Mouse (Mus musculus) right cerebral cortex, postnatal 36 days (tissue): ENCODE data around the gene Gm45062.
"Not testable (repeated sequence)": the region's sequence is repeated elsewhere in the genome, so short reads cannot be mapped to it uniquely, and the experiment has no call there.

Experiments used
- DNase-seq, 2 experiments: peaks; one replicate each; pipeline ENCODE4 v3.0.0; 2022; ENCODE audit warnings: low spot score in 2 of 2, mixed read lengths in 1 of 2

Gm45062 gene

DNA sequence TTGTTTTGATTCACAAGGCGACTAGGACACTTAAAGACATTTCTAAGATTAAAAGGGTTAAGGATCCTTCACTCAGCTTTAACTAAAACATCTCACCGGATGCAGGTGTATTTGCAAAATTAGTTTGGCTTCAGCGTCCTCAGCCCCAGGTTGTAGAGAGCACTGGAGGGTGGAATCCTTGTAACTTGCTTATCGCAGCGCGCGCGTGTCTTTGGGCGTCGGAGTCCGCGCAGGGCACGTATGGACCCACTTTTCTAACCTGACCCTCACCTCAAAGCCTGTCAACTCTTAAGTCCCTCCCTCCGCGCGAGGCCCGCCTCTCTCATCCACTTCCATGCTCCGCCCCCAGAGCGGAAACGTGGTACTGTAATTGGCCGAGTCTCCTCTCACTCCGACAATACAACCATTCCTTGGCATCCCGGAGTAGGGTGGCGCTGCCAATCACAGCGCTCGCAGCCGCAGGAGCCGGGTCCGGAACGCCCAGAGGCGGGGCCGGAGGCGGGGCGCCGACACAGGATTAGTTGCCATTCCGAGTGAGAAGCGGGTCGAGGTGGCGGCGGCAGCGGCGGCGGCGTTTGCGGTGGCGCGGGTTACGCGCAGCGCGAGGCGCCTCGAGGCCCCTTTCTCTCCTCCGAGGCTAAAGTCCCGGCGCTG lies 249.8 kb downstream of the Gm45062 start:
- peak; percentile 99 for DNase-seq

DNA sequence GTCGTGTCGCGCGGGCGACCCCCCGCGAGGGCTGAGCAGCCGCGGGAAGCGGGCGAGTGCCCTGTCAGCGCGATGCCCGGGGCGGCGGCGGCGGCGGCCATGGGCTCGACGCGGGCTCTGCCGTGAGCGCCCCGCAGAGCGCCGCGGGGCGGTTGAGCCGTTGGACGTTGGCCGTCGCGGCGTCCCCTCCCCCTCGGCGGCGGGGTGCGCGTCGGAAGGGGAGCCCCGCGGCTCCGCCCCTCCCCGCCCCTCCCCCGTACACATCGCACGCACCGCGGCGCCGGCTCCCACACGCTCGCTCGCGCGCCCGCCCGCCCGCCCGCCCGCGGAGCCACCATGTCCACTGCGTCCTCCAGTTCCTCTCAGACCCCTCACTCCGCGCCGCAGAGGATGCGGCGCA lies 250.3 kb downstream of the Gm45062 start, which contains the start of gene Glcci1:
Gene Glcci1 (plus strand): TSS at position 50 of the 400 bp plus-strand sequence.
- peak in 1 of 2 experiments; percentile 51 for DNase-seq

DNA sequence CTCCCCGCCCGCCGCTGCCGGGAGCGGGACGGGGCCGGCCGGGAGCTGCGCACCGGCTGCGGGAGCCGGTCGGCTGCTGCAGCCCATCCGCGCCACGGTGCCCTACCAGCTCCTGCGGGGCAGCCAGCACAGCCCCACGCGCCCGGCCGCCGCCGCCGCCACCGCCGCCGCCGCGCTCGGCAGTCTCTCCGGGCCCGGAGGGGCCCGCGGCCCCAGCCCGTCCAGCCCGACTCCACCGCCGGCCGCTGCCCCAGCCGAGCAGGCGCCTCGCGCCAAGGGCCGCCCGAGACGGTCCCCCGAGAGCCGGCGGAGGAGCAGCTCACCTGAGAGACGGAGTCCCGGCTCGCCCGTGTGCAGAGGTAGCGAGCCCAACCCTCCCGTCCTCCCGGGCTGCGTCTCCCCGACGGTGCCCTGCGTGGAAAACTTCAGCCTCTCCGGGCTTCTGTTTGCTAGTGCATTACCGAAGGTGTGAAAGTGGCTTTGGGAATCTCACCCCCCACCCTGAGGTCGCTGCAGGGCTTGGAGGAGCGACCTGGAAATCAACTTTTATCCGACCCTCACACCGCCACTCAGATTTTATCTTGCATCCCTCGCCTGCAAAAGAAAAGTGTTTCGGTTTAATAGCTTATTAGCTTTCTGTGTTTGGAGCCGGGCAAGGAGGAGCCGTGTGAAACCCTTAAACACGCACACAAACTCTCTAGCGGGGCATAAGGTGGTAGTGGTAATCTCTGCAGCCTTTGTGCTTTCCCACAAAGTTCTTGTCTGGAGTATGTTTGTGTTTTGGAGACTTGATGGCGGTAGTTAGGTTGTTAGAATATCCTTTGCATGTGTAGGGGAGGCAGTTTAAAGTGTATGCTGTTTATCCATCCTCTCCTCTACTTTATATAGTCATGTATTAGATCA lies 251.0 kb downstream of the Gm45062 start:
- no peak for DNase-seq

DNA sequence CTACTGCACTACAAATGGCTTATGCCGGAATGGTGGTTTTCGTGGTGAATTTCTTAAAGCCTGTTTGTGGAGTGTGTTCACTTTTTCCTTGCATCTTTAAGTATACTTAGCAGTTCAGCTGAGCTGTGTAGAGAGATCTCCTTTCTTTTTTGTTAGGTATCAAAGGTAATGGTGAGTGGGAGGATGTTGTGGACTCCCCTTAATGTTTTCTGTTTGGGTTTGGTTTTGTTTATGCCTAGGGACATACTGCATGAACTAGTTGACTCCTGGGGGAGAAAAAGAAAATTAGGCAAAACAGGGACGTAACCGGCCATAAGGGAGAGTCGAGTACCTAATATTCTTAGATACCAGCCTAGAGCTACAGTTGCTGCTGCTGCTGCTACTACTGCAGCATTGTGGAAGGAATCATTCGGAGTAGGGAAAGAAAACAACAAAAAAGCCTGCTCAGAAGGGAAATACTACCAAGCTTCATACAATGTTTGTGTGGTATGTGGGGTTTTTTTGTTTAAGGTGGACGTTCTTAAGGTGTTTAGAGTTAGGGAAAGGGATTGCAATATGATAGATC lies 251.7 kb downstream of the Gm45062 start:
- DNase-seq: no peak

DNA sequence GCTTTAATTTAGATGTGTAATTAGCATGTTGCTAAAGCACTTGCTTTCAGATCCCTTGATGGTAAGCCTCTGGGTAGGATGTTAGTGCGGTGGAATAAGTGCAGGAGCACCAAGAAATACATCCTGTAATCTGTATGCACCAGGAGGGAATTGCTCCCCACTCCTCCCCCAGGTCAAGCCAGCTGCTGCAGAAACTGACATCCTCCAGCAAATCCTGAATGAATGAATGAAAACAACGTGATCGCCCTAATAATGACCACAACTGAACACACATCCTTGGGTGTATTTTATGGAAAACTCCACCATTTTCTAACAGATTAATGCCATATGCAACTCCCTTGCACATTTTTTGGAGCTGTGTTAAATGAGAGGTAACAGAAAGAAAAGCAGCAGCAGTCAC lies 252.2 kb downstream of the Gm45062 start:
- no peak for DNase-seq

DNA sequence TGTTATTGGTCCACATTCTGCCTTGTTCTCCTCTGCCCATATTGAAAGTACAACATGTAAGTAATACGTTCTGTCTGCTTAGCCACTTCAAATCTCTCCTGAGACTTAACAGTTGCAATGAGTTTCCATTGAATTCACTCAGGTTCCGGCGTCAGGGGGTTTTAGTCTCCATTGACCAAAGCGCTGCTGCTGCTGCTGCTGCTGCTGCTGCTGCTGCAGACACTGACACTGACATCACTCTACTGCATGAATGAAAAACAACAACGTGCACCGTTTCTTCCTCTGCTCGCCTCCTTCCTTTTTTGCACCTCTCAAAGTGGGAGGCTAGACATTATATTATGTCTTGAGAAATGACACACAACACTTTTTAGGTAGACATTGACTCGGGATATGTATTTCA lies 253.2 kb downstream of the Gm45062 start:
- no peak for DNase-seq

DNA sequence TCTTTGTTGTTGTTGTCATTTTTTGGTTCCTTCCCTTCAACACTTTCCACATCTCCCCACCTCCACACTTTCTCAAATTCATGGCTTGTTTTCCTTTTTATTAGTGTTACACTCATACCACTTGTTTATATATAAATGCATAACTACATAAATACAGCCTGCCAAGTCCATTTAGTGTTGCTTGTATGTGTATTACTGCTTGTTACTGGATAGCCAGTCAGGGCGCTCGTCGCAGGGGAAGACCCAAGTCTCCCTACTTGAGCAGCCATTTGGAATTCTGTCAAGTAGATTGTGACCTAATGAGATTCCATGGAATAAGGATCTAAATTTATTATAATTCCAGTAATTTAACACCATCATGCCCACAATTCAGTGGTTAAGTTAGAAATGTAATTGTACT lies 260.4 kb downstream of the Gm45062 start:
- no peak for DNase-seq

DNA sequence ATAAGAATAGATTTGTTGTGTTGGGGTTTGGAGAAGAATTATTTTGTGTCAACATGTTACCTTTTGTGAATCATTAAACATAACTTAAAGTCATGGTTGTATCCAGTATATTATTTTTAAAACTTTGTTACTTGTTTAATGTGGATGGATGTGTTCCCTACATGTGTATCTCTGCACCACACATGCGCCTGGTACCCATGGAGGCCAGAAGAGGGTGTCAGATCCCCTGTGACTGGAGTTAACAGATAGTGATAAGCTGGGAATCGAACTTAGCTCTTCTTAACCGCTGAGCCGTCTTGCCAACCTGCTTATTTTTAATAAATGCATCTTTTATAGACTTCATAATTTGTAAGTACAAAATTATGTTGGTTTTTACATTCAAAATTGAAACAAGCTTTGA lies 262.0 kb downstream of the Gm45062 start:
- DNase-seq: no peak

DNA sequence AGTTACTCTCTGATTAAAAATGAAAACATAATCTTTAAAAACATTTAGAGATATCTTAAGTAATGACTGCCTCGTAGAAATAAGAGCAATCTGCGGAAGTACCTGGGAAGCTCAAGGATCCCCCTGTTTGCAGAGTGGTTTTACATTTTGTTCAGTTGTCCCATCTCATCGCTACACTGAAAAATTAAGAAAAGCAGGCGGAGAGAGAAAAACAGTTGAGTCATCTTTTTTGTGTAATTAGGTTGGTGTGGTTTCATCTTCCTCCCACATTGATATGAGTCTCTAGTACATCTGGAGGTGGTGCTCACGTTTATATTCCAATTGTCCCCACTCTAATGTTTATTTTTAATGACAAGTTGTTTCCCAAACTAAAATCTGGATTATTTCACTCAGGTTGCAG lies 265.5 kb downstream of the Gm45062 start:
- no peak for DNase-seq

DNA sequence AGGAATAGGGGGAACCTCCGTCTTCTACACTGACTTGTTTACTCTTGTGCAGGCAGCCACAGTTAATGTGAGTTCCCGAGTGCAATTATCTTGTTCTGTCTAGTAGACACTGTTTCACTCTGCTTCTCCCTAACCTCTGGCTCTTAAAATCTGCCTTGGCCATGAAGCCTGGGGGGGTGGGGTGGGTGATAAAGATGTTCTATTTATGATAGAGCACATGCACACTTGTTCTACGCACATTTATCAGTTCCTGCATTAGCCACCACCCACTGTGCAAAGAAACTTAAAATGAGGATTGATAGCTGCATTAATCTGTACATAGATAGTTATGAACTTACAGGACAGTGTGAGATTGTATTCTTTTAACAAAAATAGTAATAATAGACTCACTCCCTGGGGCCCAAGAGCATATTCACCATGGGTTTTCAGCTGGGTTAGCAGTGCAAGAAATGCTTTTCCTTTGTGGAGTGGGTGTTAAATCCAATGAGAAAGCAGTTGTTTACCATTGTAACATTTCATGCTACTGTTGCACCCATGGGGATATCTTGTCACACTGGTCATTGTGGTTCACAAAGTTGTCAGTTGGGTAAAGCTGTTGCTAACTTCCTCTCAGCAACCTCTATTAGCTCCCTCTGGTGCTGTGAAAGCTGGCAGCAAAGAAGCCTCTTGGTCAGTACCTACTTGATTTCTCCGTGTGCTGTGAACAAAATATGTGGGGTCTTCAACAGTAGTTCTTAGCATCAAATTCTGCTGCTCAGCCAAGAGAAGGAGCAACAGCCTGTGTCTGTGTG lies 272.0 kb downstream of the Gm45062 start:
- DNase-seq: no peak

DNA sequence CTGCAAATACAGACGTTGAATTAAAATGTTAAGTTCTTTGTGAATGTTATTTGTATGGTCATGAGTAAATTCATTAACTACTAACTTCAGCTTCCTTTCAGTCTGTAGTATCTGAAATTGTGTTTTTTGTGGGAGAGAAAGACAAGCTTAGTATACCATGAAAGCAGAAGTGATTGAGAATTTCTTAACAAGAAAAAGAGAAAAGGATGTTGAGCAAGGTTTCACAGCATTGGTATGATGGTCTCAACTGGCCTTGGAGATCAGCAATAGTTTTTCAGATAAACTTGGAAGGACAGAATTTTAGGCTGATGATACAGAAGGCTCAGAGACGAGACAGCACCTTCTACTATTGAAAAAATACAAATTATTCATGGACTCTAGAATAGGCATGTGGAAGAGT lies 277.7 kb downstream of the Gm45062 start:
- no peak for DNase-seq

DNA sequence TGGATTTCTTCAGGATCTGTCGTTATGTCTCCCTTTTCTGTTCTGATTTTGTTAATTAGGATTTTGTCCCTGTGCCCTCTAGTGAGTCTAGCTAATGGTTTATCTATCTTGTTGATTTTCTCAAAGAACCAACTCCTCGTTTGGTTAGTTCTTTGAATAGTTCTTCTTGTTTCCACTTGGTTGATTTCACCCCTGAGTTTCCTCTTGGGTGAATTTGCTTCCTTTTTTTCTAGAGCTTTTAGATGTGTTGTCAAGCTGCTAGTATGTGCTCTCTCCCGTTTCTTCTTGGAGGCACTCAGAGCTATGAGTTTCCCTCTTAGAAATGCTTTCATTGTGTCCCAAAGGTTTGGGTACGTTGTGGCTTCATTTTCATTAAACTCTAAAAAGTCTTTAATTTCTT lies 282.3 kb downstream of the Gm45062 start:
- DNase-seq: not testable (repeated sequence)

DNA sequence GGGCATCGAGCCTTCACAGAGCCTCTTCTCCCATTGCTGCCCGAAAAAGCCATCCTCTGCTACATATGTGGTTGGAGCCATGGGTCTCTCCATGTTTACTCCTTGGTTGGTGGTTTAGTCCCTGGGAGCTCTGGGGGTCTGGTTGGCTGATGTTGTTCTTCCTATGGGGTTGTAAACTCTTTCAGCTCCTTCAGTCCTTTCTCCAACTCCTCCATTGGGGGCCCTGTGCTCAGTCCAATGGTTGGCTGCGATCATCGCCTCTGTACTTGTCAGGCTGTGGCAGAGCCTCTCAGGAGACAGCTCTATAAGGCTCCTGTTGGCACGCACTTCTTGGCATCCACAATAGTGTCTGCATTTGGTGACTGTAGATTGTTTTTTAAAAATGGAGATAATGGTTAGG lies 285.6 kb downstream of the Gm45062 start:
- DNase-seq: no peak

DNA sequence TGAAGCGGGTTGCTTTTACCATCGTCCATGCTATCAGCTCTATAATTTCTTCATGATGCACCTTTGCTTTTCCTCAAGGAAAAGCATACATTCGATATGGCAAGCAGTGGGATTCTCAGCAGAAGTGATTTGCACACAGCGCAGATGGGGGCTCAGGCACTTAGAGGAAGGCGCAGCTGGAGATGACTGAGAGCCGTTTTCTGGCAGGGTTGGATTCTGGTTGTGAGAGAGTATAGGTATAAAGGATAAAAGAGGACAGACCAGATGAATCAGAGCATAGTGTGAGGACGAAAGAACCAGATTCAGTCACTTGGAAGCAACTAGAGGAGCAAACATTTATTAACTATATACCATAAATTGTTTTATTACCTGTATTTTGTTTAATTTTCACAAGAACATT lies 286.5 kb downstream of the Gm45062 start:
- no peak for DNase-seq

DNA sequence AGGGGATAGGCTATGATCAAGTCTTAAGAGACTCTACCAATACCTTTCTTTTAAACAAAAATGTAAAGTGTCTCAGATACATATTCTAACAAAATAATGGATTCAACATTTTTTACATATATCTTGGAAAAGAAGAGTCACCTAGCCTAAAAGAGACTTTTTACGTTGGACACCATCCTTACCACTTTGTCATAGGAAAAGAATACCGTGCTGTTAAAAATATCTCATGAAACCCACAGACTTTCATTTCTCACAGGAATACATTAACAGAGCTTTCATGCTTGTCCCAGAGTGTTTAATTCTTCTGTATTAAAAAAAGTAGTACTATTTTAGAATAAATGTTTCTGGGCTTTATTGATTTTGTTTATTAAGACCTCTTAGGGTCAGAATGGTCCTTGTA lies 291.9 kb downstream of the Gm45062 start:
- no peak for DNase-seq

DNA sequence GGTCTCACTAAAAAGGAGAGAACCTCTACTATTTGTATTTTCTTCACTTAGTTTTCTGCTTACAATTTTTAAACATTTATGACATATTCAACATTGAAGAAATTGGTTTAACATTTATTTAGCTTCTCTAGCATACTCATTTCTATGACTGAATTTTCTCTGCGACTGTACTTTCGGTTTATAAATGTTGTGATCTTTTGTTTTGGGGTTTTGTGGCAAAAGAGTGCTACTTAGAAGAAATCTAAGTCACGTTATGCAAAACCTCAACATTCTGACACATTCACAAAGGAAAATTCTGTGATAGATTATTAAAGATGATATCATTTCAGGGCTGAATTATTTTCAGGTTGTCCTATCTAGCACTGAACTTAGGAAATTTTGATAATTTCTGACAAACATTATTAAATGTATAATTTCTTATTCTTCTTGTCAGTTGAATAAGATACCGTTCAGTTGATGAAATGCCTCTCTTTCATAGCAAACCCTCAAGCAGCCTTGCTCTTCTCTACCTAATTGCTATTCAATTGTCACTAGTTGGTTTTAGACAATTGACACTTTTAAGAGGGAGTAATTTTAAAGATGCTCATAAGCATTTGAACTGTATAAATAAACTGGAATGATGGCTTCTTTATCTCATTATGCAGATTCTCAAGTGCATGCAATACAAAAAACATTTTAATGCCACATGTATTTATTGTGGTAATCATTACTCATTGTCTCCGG lies 297.8 kb downstream of the Gm45062 start:
- no peak for DNase-seq

DNA sequence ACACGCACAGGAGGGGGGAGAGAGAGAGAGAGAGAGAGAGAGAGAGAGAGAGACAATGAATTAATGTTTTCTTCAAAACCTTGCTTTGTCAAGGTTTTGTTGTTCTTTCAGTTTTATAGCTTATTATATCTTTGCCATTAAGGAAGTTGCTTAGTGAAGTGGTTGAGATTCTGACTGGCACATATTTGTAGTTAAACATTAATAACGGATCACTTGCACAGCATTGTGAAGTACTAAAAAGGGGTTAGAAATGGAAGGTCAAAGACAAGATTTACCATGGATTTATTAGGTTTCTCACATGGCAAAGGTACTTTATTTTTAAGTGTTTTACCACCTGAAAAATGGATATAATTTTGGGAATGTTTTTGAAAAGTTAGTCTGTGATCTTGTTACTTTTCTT lies 301.4 kb downstream of the Gm45062 start:
- no peak for DNase-seq

DNA sequence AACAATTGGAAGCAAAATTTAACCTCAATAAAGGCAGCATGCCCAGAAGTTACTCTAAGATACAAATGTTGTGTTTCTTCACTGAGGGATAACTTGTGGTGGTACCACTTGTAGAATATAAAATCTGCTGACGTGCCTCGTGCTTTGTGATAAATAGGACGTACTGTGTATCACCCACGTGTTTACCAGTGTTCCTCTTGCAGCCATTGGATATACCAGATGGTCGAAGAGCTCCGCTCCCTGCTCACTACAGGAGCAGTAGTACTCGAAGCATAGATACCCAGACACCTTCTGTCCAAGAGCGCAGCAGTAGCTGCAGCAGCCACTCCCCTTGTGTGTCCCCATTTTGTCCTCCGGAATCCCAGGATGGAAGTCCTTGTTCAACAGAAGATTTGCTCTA lies 323.1 kb downstream of the Gm45062 start:
- peak in 1 of 2 experiments; percentile 25 for DNase-seq

DNA sequence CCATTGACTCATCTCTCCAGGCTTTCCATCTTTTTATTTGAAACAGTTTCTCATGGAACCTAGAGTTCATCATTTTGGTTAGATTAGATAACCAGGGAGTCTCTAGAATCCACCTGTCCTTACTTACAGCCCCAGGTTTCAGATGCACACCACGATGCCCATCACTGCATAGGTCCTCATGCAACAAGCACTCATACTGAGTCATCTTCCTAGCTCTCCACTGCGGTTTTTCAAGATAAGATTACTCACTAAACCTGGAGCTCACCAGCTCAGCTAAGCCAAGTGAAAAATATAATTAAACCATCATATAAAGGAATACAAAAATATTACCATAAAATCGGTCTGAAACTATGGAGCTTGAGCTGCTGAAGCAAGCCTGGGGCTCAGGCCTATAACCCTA lies 324.6 kb downstream of the Gm45062 start:
- no peak for DNase-seq

DNA sequence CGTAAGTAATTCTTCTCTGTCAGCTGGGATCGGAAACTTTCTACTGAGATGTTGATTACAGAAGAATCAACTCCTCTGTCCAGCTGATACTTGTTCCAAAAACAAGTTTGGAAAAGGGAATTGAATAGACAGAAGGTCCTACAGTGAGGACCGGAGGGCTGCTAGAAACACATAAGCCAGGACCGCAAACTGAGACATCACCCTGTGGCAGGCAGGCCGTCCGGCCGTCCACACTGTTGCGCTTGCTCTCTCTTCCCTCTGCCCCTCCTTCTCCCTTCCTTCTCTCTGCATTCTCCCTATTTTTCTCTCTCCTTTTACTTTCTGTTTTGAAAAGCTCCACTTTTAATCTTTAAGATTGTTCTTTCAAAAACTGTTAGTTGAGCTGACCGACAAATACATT lies 332.4 kb downstream of the Gm45062 start:
- DNase-seq: no peak

DNA sequence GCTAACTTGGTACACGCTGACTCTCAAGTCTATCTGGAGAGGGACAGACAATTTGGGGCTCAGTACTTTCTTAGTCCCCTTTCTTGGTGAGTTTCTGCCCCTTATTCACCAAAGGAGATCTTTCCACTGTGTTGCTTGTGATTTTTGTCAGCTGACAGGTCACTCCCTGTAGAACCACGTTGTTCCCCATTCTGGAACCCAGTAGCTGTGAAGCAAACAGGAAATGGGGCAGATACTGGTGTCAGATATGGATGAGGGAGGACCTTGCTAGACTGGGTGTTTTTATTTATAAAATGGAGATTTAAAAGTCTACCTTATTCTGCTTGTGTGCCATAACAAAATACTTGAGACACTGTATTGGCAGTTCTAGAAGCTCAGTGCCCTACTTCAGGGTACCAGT lies 358.1 kb downstream of the Gm45062 start:
- DNase-seq: no peak
